ENCODE assay signal across 9 mouse cellular contexts in genomic region chr6:115996171-115996851, GRCm38 (mm10). TPM values are rescaled to one million over a fixed set of nuclear protein-coding genes. Genes with fewer than 3 reads are reported as not detected.
DNase-seq lines count a peak whose midpoint lies in the region; ATAC-seq and TF ChIP-seq lines count a peak whose summit lies in the region.
"Had no signal": no experiment of that assay in that cellular context is flagged by ENCODE, and none has a peak within 500 bp of the region (broad histone marks: within the 10 kb centered on the region; RNA-seq: fewer than 3 reads in every experiment).

No protein-coding gene starts in this region.

- H3K36me3 ChIP-seq in MEL (ENCODE audit: control insufficient read depth in 1 of 2, insufficient read depth in 2 of 2, low read length in 2 of 2), result peaks cover 0 to 7% of the 10 kb centered on the region in 2 experiments; a peak in 2 of 4 replicates

- peak; percentile 31 for TF ChIP-seq RAD21 in MEL (IDR thresholded peaks at IDR 0.05; ENCODE audit: low read depth, low read length)

- no peak overlapping the region for H3K27ac ChIP-seq in MEL (ENCODE audit: control insufficient read depth, low read depth, low read length)

- peak in 2 of 3 experiments; percentile 31 to 33; a peak in 3 of 6 replicates for TF ChIP-seq CTCF in MEL (IDR thresholded peaks at IDR 0.05 in 2 of 3, conservative IDR thresholded peaks at IDR 0.05 in 1 of 3; ENCODE audit: control insufficient read depth in 1 of 3, insufficient read depth in 1 of 3, low read depth in 2 of 3, low read length in 3 of 3, poor library complexity in 1 of 3, severe bottlenecking in 1 of 3)

- ATAC-seq in frontal cortex, adult (ENCODE audit: low TSS enrichment), result 0 out of 2 replicates have a peak, but pooled peaks have one; percentile 14
- 0 out of 2 replicates have a peak, but pooled peaks have one; percentile 3 for ATAC-seq in granulocyte monocyte progenitor cell, adult 5-6 weeks (replicated peaks; ENCODE audit: poor library complexity, severe bottlenecking)

- DNase-seq in frontal cortex, postnatal 25 days (ENCODE audit: low spot score in 2 of 2), result no peak
- DNase-seq in MEL (ENCODE audit: low read depth, low spot score), result peak; percentile 56
- peak; percentile 78 for DNase-seq in kidney, adult 9 months
- peak; percentile 91 for DNase-seq in lung, postnatal 10 days
- DNase-seq in layer of hippocampus, adult 9-11 months, result no peak
- no peak for DNase-seq in layer of hippocampus, adult 9-10 months (ENCODE audit: low spot score)

- H3K9ac ChIP-seq in MEL (ENCODE audit: control insufficient read depth, low read depth, low read length, poor library complexity, severe bottlenecking), result no peak overlapping the region

- H3K4me3 ChIP-seq in MEL (ENCODE audit: control insufficient read depth in 1 of 2, insufficient read depth in 1 of 2, low read depth in 2 of 2, low read length in 2 of 2), result no peak overlapping the region

- H3K79me2 ChIP-seq in MEL (ENCODE audit: control insufficient read depth, insufficient read depth, low read length, poor library complexity), result peaks cover 2% of the 10 kb centered on the region; the same call in 1 of the 2 replicates

- no peaks in the 10 kb centered on the region for H3K27me3 ChIP-seq in MEL (ENCODE audit: control insufficient read depth in 1 of 2, insufficient read depth in 2 of 2, low read length in 2 of 2)

- peaks cover 3 to 20% of the 10 kb centered on the region in 2 experiments for H3K4me1 ChIP-seq in MEL (ENCODE audit: control insufficient read depth in 1 of 2, insufficient read depth in 2 of 2, low read length in 2 of 2)

- H3K9me3 ChIP-seq in MEL (replicated peaks; ENCODE audit: insufficient read depth, low read length), result no peaks in the 10 kb centered on the region

- TF ChIP-seq POLR2A in MEL (IDR thresholded peaks at IDR 0.05; ENCODE audit: control insufficient read depth in 1 of 2, insufficient read depth in 1 of 2, low read depth in 1 of 2, low read length in 2 of 2, poor library complexity in 1 of 2), result no peak

- no peak for TF ChIP-seq EP300 in MEL (IDR thresholded peaks at IDR 0.05; ENCODE audit: low read depth in 1 of 2, low read length in 2 of 2)

TF ChIP-seq in MEL, 35 proteins besides CTCF, POLR2A, EP300 and RAD21:
- TF ChIP-seq SMC3 (IDR thresholded peaks at IDR 0.05; ENCODE audit: low read depth, low read length), result peak; percentile 26; the same call in 1 of the 2 replicates
- no peak for TF ChIP-seq ZNF384 (IDR thresholded peaks at IDR 0.05; ENCODE audit: low read depth, low read length)
- no peak for TF ChIP-seq ELF1 (IDR thresholded peaks at IDR 0.05; ENCODE audit: low read depth, low read length)
- no peak for TF ChIP-seq NRF1 (IDR thresholded peaks at IDR 0.05; ENCODE audit: insufficient read depth, low read depth, low read length, poor library complexity, severe bottlenecking)
- no peak for TF ChIP-seq CHD2 (IDR thresholded peaks at IDR 0.05; ENCODE audit: low read length)
- no peak for TF ChIP-seq ZMIZ1 (IDR thresholded peaks at IDR 0.05; ENCODE audit: low read depth, low read length)
- no peak for TF ChIP-seq HCFC1 (IDR thresholded peaks at IDR 0.05; ENCODE audit: low read depth, low read length)
- TF ChIP-seq MXI1 (IDR thresholded peaks at IDR 0.05; ENCODE audit: low read depth, low read length), result 0 out of 2 replicates have a peak, but pooled peaks have one; percentile 29
- 0 out of 2 replicates have a peak, but pooled peaks have one; percentile 21 for TF ChIP-seq MAZ (IDR thresholded peaks at IDR 0.05; ENCODE audit: low read depth, low read length)
- TF ChIP-seq GATA1 (IDR thresholded peaks at IDR 0.05; ENCODE audit: low read depth, low read length), result no peak

RNA-seq across cellular contexts. Expression of gene Plxnd1, which starts 1.5 kb away (rescaled TPM):
- 4.8 and 6.6 TPM in 2 replicates for total RNA-seq in MEL (2012; rRNA removed)
- 10 to 100 TPM in 1 of 2 experiments, not detected in 1; 19.2 TPM for polyA plus RNA-seq in MEL (2012; ENCODE audit: insufficient read depth in 1 of 2, insufficient read length in 2 of 2, low read depth in 1 of 2, low replicate concordance in 2 of 2, missing spikeins in 1 of 2)
- 29.1 and 38.2 TPM in 2 replicates for total RNA-seq in granulocyte monocyte progenitor cell, adult 5-6 weeks (2014; fragmentation: Nextera tagmentation)
- total RNA-seq in granulocyte monocyte progenitor cell, adult 5-6 weeks (2017), result 43.3 and 46.6 TPM in 2 replicates

RNA-seq across cellular contexts. Expression of gene H1foo, which starts 51.6 kb away (rescaled TPM):
- not detected in 2 replicates for total RNA-seq in MEL (2012; rRNA removed)
- not detected for polyA plus RNA-seq in MEL (2012; ENCODE audit: insufficient read depth in 1 of 2, insufficient read length in 2 of 2, low read depth in 1 of 2, low replicate concordance in 2 of 2, missing spikeins in 1 of 2)
- total RNA-seq in granulocyte monocyte progenitor cell, adult 5-6 weeks (2014; fragmentation: Nextera tagmentation), result not detected in 2 replicates
- total RNA-seq in granulocyte monocyte progenitor cell, adult 5-6 weeks (2017), result not detected in 2 replicates
- total RNA-seq: left cerebral cortex, postnatal 25 days had no signal

Comparison
In these comparisons a context has a peak if more than half of its experiments do, and no peak if none do; other contexts are left out.
1. DNase-seq: peak in MEL (single experiment), kidney, adult 9 months (single experiment) and lung, postnatal 10 days (single experiment); none in frontal cortex, postnatal 25 days (0 of 2), layer of hippocampus, adult 9-11 months (single experiment) and layer of hippocampus, adult 9-10 months (single experiment).